Mouse (Mus musculus) megakaryocyte progenitor cell, adult 5-6 weeks (primary cell): ENCODE data around the gene Usp34. TPM values are rescaled to one million over a fixed set of nuclear protein-coding genes. Genes with fewer than 3 reads are reported as not detected.
"Not testable (repeated sequence)": the region's sequence is repeated elsewhere in the genome, so short reads cannot be mapped to it uniquely, and the experiment has no call there.

ENCODE experiments used
- ATAC-seq: replicated peaks from 2 replicates; pipeline ENCODE4 v1.8.0; 2016; ENCODE audit warnings: mild to moderate bottlenecking, moderate TSS enrichment, inconsistent platforms; ENCODE audit not compliant: poor library complexity
- total RNA-seq, 2 experiments: library from RNA; stranded (forward) in 1 of 2; stranded (reverse) in 1 of 2; fragments of 157-497, 149-512 nt in 1 of 2; fragments of 200-1000 nt in 1 of 2; gene quantifications; 2 replicates each; pipeline versions ENCODE4 v1.2.3 to v1.2.4; 2015 to 2017

The Usp34 gene
- total RNA-seq, 2 experiments from 2014 or later = 34.1 to 67.2 TPM

GRCm38 (mm10) chr11:23335160-23335559 lies 28.5 kb downstream of the Usp34 start:
- ATAC-seq = peak; percentile 48; the same call in 1 of the 2 replicates

DNA sequence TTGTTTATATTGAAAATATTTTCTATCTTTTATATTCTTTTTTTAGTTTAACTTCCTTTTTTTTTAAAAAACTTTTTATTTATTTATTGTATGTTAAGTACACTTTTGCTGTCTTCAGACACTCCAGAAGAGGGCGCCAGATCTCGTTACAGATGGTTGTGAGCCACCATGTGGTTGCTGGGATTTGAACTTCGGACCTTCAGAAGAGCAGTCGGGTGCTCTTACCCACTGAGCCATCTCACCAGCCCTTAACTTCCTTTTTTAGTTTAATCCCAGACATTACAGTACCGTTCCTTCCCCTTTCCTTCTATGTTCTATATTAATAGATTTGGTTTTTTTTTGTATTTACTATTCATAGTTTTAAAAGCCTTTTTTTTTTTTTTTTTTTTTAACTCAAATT lies 50.5 kb downstream of the Usp34 start:
- ATAC-seq = not testable (repeated sequence)

GRCm38 (mm10) chr11:23359687-23360235 lies 53.1 kb downstream of the Usp34 start:
- ATAC-seq = peak; percentile 42

GRCm38 (mm10) chr11:23362305-23362704 lies 55.6 kb downstream of the Usp34 start:
- ATAC-seq = no peak

DNA sequence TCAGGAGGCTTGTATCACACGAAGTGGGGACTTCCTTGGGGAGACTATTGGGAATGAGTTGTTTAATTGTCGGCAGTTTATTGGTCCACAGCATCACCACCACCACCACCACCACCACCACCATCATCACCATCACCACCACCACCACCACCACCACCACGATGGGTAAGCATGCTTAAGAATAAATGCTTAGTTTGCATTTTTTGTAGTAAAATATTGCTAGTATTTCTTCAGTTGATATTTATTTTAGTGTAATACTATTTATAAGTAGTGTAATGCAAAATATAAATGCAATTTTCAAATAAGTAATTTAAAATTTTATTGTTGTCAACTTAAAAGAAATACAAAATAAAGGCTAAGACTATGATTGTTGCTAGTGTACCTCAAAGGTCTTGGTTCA lies 57.7 kb downstream of the Usp34 start:
- no peak for ATAC-seq

DNA sequence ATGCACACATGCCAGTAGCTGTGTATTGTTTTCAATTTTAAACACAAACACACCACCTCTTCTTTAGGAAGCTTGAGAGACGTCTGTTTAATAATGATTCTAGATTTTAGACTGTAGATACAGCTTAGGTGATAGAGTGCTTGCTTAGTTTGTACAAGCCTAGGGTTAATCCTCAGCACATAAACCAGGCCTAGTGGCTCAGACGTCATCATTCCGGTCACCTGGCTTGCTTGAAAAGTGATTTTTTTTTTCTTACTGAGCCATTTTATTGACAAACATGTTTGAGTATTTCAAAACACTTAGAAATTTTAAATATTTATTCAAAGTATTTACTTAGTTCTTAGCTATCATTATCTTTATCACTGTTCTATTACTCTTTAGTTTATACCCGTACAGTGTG lies 65.3 kb downstream of the Usp34 start:
- ATAC-seq = no peak

GRCm38 (mm10) chr11:23372490-23372889 lies 65.8 kb downstream of the Usp34 start:
- ATAC-seq = no peak

DNA sequence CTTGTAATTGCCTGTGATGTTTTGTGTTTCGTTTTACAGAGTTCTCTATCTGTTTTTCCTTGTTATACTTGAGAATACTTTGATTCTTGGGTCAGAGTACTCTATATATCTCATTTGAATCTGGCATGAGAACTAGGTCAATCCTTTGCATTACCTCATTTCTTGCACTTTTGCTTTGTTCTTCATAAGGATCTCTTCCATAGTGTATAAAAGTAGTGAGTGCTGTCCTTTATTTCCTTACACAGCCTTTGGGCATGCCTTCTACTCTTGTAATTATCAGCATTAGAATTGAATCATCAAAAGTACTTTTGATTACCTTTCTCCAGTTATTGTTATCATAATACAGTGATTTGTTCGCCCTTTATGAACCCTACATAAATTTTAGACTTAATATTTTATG lies 73.4 kb downstream of the Usp34 start:
- no peak for ATAC-seq

- no peak for ATAC-seq
These were observed 73.9 kb downstream of the Usp34 start for GRCm38 (mm10) chr11:23380595-23380994.

GRCm38 (mm10) chr11:23382787-23383186 lies 76.1 kb downstream of the Usp34 start:
- ATAC-seq = no peak

- ATAC-seq = peak; percentile 84
These were observed 83.0 kb downstream of the Usp34 start for GRCm38 (mm10) chr11:23389649-23390048.

GRCm38 (mm10) chr11:23392567-23392966 lies 85.9 kb downstream of the Usp34 start:
- ATAC-seq = peak; percentile 73

DNA sequence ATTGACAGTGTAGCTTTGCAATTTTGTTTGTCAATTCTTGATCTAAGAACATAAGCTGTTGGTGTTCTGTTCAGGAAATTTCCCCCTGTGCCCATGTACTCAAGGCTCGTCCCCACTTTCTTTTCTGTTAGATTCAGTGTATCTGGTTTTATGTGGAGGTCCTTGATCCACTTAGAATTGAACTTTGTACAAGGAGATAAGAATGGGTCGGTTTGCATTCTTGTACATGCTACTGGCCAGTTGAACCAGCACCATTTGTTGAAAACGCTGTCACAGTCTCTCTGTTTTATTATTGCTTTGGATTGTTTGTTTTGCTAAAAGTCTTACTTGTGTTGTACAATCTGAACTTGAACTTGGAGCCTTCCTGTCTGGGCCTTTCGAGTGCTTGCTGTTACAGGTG lies 89.9 kb downstream of the Usp34 start:
- ATAC-seq = no peak

- ATAC-seq = peak; percentile 54; the same call in 1 of the 2 replicates
These were observed 94.5 kb downstream of the Usp34 start for GRCm38 (mm10) chr11:23400978-23401776.

GRCm38 (mm10) chr11:23428301-23428700 lies 121.6 kb downstream of the Usp34 start:
- no peak for ATAC-seq

DNA sequence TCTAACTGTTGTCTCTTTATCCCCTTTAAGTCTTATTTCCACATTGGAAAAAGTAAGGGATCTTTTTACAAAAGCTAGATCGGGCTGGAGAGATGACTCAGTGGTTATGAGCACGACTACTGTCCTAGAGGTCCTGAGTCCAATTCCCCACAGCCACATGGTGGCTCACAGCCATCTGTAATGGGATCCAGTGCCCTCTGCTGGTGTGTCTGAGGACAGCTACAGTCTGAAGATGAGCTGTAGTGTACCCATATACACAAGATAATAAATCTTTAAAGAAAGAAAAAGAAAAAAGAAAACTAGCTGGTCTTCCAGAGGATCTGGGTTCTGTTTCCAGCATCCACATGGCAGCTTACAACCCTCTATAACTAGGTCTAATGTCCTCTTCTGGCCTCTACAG lies 123.3 kb downstream of the Usp34 start:
- ATAC-seq = no peak

- 0 out of 2 replicates have a peak, but pooled peaks have one; percentile 31 for ATAC-seq
These were observed 129.4 kb downstream of the Usp34 start for GRCm38 (mm10) chr11:23436076-23436475.

- ATAC-seq = not testable (repeated sequence)
These were observed 159.2 kb downstream of the Usp34 start for GRCm38 (mm10) chr11:23465862-23466261.

DNA sequence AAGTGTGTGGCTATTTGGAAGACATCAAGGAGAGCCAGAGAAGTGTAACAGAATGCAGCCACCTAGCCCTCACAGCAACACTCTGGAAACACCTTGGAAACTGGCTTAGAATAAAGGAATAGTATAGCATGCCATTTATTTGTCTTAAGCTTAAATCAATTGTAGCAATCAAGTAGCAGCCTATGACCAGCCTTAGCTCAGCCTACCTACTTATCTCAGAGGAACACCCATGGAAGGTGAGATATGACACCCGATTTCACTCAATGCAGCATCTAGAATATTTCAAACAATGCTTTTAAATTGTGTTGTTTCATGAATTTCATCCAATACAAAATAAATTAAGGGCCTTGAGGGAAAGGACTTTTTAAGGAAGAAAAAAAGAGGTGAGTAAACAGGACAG lies 183.3 kb downstream of the Usp34 start:
- ATAC-seq = peak; percentile 20; the same call in 1 of the 2 replicates

- ATAC-seq = no peak
These were observed 185.5 kb downstream of the Usp34 start for GRCm38 (mm10) chr11:23492048-23492790.

- no peak for ATAC-seq
These were observed 188.5 kb downstream of the Usp34 start for GRCm38 (mm10) chr11:23495231-23495630.

- ATAC-seq = no peak
These were observed 190.0 kb downstream of the Usp34 start for GRCm38 (mm10) chr11:23496661-23497060.
